Mouse (Mus musculus) lung, postnatal 4 days (tissue): ENCODE results near the gene Hoxa4.

ENCODE experiments used
- DNase-seq, 2 experiments: peaks; one replicate each; pipeline ENCODE4 v3.0.0; 2021

Hoxa4 gene

GRCm38 (mm10) chr6:52164626-52165440, 26.7 kb downstream of the Hoxa4 start, which contains the start of gene Hoxa2:
Hoxa2 (minus strand) TSS chr6:52164831.
- DNase-seq: peak; percentile 68 to 82

GRCm38 (mm10) chr6:52164051-52164625, 27.4 kb downstream of the Hoxa4 start:
- DNase-seq: peak; percentile 58 to 67

GRCm38 (mm10) chr6:52163366-52164031, 28.1 kb downstream of the Hoxa4 start:
- peak; percentile 63 to 83 for DNase-seq

- peak in 1 of 2 experiments; percentile 51 for DNase-seq
These were observed 28.8 kb downstream of the Hoxa4 start for GRCm38 (mm10) chr6:52162611-52163365.

GRCm38 (mm10) chr6:52162093-52162380, 29.5 kb downstream of the Hoxa4 start:
- no peak for DNase-seq

GRCm38 (mm10) chr6:52161336-52162092, 30.0 kb downstream of the Hoxa4 start:
- DNase-seq: no peak

GRCm38 (mm10) chr6:52160511-52161335, 30.8 kb downstream of the Hoxa4 start:
- peak; percentile 69 to 87 for DNase-seq

GRCm38 (mm10) chr6:52159979-52160378, 31.6 kb downstream of the Hoxa4 start:
- peak; percentile 45 to 51 for DNase-seq

- DNase-seq: peak; percentile 58 to 76
These were observed 32.3 kb downstream of the Hoxa4 start for GRCm38 (mm10) chr6:52159164-52159761.

GRCm38 (mm10) chr6:52158276-52159051, 33.1 kb downstream of the Hoxa4 start, which contains the start of gene Hoxa1:
Hoxa1 (minus strand) TSS chr6:52158317.
- peak; percentile 89 to 93 for DNase-seq

GRCm38 (mm10) chr6:52157466-52158275, 33.9 kb downstream of the Hoxa4 start:
- DNase-seq: no peak

- DNase-seq: no peak
These were observed 34.9 kb downstream of the Hoxa4 start for GRCm38 (mm10) chr6:52156551-52157200.

GRCm38 (mm10) chr6:52155471-52155870, 36.1 kb downstream of the Hoxa4 start:
- no peak for DNase-seq

- no peak for DNase-seq
These were observed 37.5 kb downstream of the Hoxa4 start for GRCm38 (mm10) chr6:52154044-52154443.

- no peak for DNase-seq
These were observed 38.3 kb downstream of the Hoxa4 start for GRCm38 (mm10) chr6:52153270-52153669.

- DNase-seq: no peak
These were observed 39.0 kb downstream of the Hoxa4 start for GRCm38 (mm10) chr6:52152226-52153193.

- no peak for DNase-seq
These were observed 40.0 kb downstream of the Hoxa4 start for GRCm38 (mm10) chr6:52151571-52151970.
